Mouse (Mus musculus) lung, adult 2 months (tissue): ENCODE data around the gene Arr3.

ENCODE experiments used
- CTCF ChIP-seq: fragments of 200-500 bp; IDR thresholded peaks from 2 replicates; pipeline ENCODE4 v1.5.1; 2011; ENCODE audit warnings: mild to moderate bottlenecking, low read length, control low read depth; ENCODE audit not compliant: insufficient read depth
- POLR2A ChIP-seq: fragments of 200-500 bp; IDR thresholded peaks from 2 replicates; pipeline ENCODE4 v1.6.1; 2011; ENCODE audit warnings: low read depth, mild to moderate bottlenecking, control low read depth, low read length, borderline replicate concordance; ENCODE audit errors: extremely low read depth

GRCm38 (mm10) chrX:100625802-100626793 is 20.8 kb downstream of the Arr3 start, which contains the start of gene Pdzd11:
- TF ChIP-seq CTCF (no peak), POLR2A (peak; percentile 76; the same call in 1 of the 2 replicates)
